Mouse (Mus musculus): ENCODE measurements around the gene Ccdc6. TPM values are rescaled to one million over a fixed set of nuclear protein-coding genes. Genes with fewer than 3 reads are reported as not detected.

Gene Ccdc6
- total and polyA plus RNA-seq, 3 experiments = 25.4 to 143 (median 42.0) TPM

GRCm38 (mm10) chr10:70149093-70149492 is 52.2 kb downstream of the Ccdc6 start:
- H3K36me3 ChIP-seq (ENCODE audit: control insufficient read depth in 1 of 2, insufficient read depth in 2 of 2, low read length in 2 of 2) = no peaks in the 10 kb centered on the region; a peak in 2 of 4 replicates
- H3K9ac ChIP-seq (ENCODE audit: control insufficient read depth, low read depth, low read length, poor library complexity, severe bottlenecking) = no peak overlapping the region
- no peak overlapping the region for H3K27ac ChIP-seq (ENCODE audit: control insufficient read depth, low read depth, low read length)
- TF ChIP-seq POLR2AphosphoS5 (IDR thresholded peaks at IDR 0.05; ENCODE audit: borderline replicate concordance, low read depth, low read length) (no peak), USF1 (IDR thresholded peaks at IDR 0.05; ENCODE audit: low read depth, low read length) (no peak), HCFC1 (IDR thresholded peaks at IDR 0.05; ENCODE audit: low read depth, low read length) (no peak), MEF2A (IDR thresholded peaks at IDR 0.05; ENCODE audit: extremely low read depth, insufficient replicate concordance, low read depth, low read length, poor library complexity, severe bottlenecking) (no peak), BHLHE40 (IDR thresholded peaks at IDR 0.05; ENCODE audit: borderline replicate concordance, low read depth, low read length) (no peak), NRF1 (IDR thresholded peaks at IDR 0.05; ENCODE audit: insufficient read depth, low read depth, low read length, poor library complexity, severe bottlenecking) (no peak), ETS1 (IDR thresholded peaks at IDR 0.05; ENCODE audit: low read depth, low read length) (no peak), SIN3A (IDR thresholded peaks at IDR 0.05; ENCODE audit: low read length) (no peak), ZNF384 (IDR thresholded peaks at IDR 0.05; ENCODE audit: low read depth, low read length) (no peak), SMC3 (IDR thresholded peaks at IDR 0.05; ENCODE audit: low read depth, low read length) (no peak), UBTF (IDR thresholded peaks at IDR 0.05; ENCODE audit: borderline replicate concordance, insufficient read depth, low read depth, low read length) (no peak), TAL1 (IDR thresholded peaks at IDR 0.05; ENCODE audit: low read length) (no peak), GATA1 (IDR thresholded peaks at IDR 0.05; ENCODE audit: low read depth, low read length) (no peak)
- no peak for DNase-seq (ENCODE audit: low read depth, low spot score)
- H3K9me3 ChIP-seq (replicated peaks; ENCODE audit: insufficient read depth, low read length) = no peaks in the 10 kb centered on the region
- no peak overlapping the region for H3K4me3 ChIP-seq (ENCODE audit: control insufficient read depth in 1 of 2, insufficient read depth in 1 of 2, low read depth in 2 of 2, low read length in 2 of 2)
- no peaks in the 10 kb centered on the region for H3K27me3 ChIP-seq (ENCODE audit: control insufficient read depth in 1 of 2, insufficient read depth in 2 of 2, low read length in 2 of 2)
- H3K4me1 ChIP-seq (ENCODE audit: control insufficient read depth in 1 of 2, insufficient read depth in 2 of 2, low read length in 2 of 2) = no peaks in the 10 kb centered on the region
- H3K79me2 ChIP-seq (ENCODE audit: control insufficient read depth, insufficient read depth, low read length, poor library complexity) = no peaks in the 10 kb centered on the region

DNA sequence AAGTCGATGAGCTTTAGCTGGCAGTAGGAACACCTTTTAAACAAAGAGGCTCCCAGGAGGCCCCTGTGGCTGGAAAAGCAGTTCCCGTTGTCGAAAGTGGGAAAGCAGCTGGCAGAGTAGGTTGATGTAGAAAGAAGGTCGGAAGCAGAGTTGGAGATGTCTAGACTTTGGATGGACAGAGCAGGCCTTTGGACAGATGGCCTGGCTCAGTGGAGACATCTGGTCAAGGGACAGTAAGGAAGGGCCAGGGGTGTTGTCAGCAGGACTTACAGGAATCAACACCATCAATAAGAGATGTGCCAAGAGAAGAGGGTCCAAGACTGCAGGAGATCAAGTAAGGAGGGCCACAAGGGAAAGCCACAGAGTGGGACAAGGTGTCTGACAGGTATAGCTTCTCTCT is 53.4 kb downstream of the Ccdc6 start:
- TF ChIP-seq SIN3A (IDR thresholded peaks at IDR 0.05; ENCODE audit: low read length) (no peak), EP300 (IDR thresholded peaks at IDR 0.05; ENCODE audit: low read depth in 1 of 2, low read length in 2 of 2) (no peak), MYB (IDR thresholded peaks at IDR 0.05; ENCODE audit: low read depth, low read length) (no peak), NRF1 (IDR thresholded peaks at IDR 0.05; ENCODE audit: insufficient read depth, low read depth, low read length, poor library complexity, severe bottlenecking) (no peak), BHLHE40 (IDR thresholded peaks at IDR 0.05; ENCODE audit: borderline replicate concordance, low read depth, low read length) (no peak), ZKSCAN1 (IDR thresholded peaks at IDR 0.05; ENCODE audit: low read depth, low read length) (no peak), SMC3 (IDR thresholded peaks at IDR 0.05; ENCODE audit: low read depth, low read length) (no peak), NELFE (IDR thresholded peaks at IDR 0.05; ENCODE audit: low read depth, low read length) (no peak), CHD1 (IDR thresholded peaks at IDR 0.05; ENCODE audit: low read depth, low read length) (no peak), GABPA (IDR thresholded peaks at IDR 0.05; ENCODE audit: low read depth, low read length) (no peak), GATA1 (IDR thresholded peaks at IDR 0.05; ENCODE audit: low read depth, low read length) (no peak), TAL1 (IDR thresholded peaks at IDR 0.05; ENCODE audit: low read length) (no peak), E2F4 (IDR thresholded peaks at IDR 0.05; ENCODE audit: borderline replicate concordance, low read depth, low read length) (no peak), RCOR1 (IDR thresholded peaks at IDR 0.05; ENCODE audit: low read depth, low read length) (no peak), MYC (IDR thresholded peaks at IDR 0.05; ENCODE audit: low read depth, low read length) (no peak), CTCF (IDR thresholded peaks at IDR 0.05 in 2 of 3, conservative IDR thresholded peaks at IDR 0.05 in 1 of 3; ENCODE audit: control insufficient read depth in 1 of 3, insufficient read depth in 1 of 3, low read depth in 2 of 3, low read length in 3 of 3, poor library complexity in 1 of 3, severe bottlenecking in 1 of 3) (no peak), MAX (IDR thresholded peaks at IDR 0.05; ENCODE audit: low read length) (no peak), TCF12 (IDR thresholded peaks at IDR 0.05; ENCODE audit: low read depth, low read length) (no peak)
- no peaks in the 10 kb centered on the region for H3K4me1 ChIP-seq (ENCODE audit: control insufficient read depth in 1 of 2, insufficient read depth in 2 of 2, low read length in 2 of 2)
- no peaks in the 10 kb centered on the region for H3K79me2 ChIP-seq (ENCODE audit: control insufficient read depth, insufficient read depth, low read length, poor library complexity)
- H3K4me3 ChIP-seq (ENCODE audit: control insufficient read depth in 1 of 2, insufficient read depth in 1 of 2, low read depth in 2 of 2, low read length in 2 of 2) = no peak overlapping the region
- H3K9ac ChIP-seq (ENCODE audit: control insufficient read depth, low read depth, low read length, poor library complexity, severe bottlenecking) = no peak overlapping the region
- H3K36me3 ChIP-seq (ENCODE audit: control insufficient read depth in 1 of 2, insufficient read depth in 2 of 2, low read length in 2 of 2) = no peaks in the 10 kb centered on the region; a peak in 2 of 4 replicates
- no peaks in the 10 kb centered on the region for H3K27me3 ChIP-seq (ENCODE audit: control insufficient read depth in 1 of 2, insufficient read depth in 2 of 2, low read length in 2 of 2)
- H3K9me3 ChIP-seq (replicated peaks; ENCODE audit: insufficient read depth, low read length) = no peaks in the 10 kb centered on the region
- no peak overlapping the region for H3K27ac ChIP-seq (ENCODE audit: control insufficient read depth, low read depth, low read length)
- no peak for DNase-seq (ENCODE audit: low read depth, low spot score)
